Mouse (Mus musculus): ENCODE results near the gene Fastkd5.

Gene Fastkd5

DNA sequence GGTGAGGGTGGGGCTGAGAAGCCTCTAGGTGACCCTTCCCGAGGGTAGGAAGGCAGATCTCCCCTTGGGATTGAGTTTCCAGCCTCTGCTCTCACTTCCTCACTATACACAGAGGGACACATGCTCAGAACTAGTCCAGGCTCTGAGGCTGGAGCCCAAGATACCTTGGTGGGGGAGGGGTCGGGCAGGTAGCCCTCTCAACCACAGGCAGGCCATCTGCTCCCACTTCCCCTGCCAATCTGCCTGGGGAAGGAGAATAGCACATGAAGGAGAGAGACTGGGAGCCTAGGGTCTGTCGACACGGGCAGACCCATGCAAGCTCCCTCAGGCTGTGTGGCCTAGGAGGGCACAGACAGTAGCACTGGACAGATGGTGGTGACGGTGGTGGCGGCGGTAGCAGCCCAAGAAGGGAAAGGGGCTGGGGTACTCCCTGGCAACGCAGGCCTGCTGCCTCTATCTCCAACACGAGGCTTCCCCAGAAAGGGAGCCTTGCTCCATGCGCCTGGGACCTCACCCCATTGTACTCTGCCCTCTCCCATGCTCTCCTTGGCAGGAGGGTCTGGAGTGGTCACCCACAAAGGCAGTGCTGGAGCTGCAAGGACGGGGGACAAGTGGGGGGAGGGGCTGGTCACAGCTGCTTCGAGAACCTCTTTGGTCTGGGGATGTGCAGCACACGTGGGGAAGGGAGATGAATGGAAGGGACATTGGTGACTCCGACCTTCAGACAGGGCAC, 4.3 kb upstream of the Fastkd5 start:
- peak; percentile 91 for DNase-seq

GRCm38 (mm10) chr2:130632887-130633675, 3.3 kb upstream of the Fastkd5 start:
- peak; percentile 38 for DNase-seq

DNA sequence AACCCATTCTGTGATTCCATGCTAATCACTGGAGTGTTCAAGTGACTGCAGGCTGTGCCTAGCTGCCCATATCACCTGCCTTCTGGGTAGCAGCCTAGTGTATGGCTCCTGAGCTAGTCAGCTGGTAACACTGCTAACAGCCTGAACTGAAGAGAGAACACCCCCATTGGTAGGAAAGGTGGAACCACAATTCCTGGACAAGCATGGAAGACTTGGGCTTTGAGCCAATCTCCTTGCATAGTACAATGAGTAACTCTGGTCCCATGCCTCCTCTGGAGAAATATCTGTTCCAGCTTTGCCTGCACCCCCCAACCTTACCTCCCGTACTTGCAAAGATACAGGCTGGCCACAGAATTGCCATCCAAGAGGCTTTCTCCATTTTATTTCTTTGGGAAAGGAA, 2.6 kb upstream of the Fastkd5 start:
- DNase-seq, result peak; percentile 39

DNA sequence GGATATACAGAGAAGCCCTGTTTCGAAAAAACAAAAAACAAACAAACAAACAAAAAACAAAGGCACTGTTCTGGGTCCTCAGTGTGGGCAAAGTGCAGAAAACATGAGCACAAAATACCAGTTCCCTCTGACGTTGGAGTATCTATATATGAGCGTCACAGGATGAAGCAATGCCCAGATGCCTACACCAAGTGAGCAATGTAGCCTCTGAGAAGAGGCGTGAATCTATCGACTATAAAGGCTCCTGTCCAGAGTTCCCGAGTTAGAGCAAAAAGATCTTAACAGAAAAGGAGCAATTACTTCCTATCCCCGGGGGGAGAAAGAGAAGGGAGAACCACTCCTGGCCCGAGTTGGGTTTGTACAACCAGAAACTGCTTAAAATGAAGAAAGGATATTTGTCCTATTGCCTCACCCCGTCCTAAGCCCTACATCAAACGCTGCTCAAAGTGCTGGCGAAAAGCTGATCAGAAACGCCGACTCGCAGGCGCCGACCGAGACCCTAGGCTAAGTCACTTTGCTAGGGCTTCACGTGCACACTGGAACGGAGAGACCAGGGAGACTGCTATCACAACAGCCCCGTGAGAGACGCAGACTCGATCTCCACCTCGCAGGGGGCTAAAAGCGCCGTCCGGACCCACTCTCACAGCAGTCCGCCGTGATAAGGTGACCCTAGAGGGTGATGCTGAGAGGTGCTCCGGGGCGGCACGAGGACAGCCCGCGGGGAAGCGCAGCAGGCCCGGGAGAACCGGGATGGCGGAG, 568 bp downstream of the Fastkd5 start:
- peak; percentile 11 for DNase-seq

DNA sequence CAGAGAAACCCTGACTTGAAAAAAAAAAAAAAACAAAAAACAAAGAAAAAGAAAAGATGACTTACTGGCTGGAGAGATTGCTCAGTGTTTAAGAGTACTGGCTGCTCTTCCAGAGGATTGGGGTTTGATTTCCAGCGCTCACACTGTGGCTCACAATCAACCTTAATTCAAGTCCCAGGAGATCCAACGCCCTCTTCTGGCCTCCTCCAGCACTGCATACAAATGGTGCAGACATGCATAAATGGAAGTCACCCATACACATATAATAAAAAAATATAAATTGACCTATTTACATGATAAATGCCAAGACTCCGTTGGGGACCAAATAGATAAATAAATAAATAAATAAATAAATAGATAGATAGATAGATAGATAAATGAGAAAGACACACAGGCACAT, 1.4 kb downstream of the Fastkd5 start:
- DNase-seq, result peak; percentile 33

GRCm38 (mm10) chr2:130618972-130619371, 10.9 kb downstream of the Fastkd5 start:
- DNase-seq, result no peak

GRCm38 (mm10) chr2:130613091-130613490, 16.7 kb downstream of the Fastkd5 start:
- DNase-seq, result no peak

GRCm38 (mm10) chr2:130602195-130602594, 27.6 kb downstream of the Fastkd5 start:
- no peak for DNase-seq

- no peak for DNase-seq
Observed at GRCm38 (mm10) chr2:130598399-130598798, 31.4 kb downstream of the Fastkd5 start.

GRCm38 (mm10) chr2:130597601-130598010, 32.2 kb downstream of the Fastkd5 start:
- no peak for DNase-seq

GRCm38 (mm10) chr2:130595596-130595995, 34.2 kb downstream of the Fastkd5 start:
- no peak for DNase-seq

DNA sequence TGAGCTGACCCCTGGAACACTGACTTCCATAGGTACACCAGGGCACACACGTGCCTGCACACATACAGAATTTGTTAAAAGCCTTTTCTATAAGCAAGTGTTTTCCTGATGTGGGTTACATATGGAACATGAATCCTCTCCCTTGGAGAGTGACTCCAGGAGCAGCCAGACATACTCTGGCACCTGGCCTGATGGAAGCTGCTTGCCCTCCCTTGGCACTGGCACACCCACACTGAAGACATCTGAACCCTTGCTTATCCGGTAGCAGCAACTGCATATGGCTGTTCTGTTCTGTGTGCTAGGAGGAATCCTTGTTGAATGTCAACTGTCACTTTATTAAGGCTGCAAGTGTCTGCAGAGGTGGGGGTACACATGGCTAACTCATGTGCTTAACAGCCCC, 38.8 kb downstream of the Fastkd5 start:
- DNase-seq, result no peak

DNA sequence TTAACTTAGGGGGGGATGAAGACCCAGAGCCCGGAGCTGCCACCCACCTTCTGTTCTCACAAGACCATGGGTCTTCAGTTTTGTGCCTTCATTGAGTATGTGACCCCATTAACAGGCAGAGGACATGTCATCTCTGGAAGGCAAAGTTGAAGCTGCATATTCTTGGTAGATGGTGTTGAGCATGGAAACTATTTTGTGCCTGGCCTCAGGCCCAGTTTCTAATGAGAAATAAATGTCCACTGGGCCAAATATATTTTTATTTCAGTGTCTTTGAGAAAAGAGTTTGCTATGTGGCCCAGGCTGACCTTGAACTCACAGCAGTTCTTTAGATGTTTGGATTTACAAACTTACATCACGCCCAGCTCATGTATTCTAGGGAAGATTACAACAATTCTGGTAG, 40.1 kb downstream of the Fastkd5 start:
- no peak for DNase-seq

DNA sequence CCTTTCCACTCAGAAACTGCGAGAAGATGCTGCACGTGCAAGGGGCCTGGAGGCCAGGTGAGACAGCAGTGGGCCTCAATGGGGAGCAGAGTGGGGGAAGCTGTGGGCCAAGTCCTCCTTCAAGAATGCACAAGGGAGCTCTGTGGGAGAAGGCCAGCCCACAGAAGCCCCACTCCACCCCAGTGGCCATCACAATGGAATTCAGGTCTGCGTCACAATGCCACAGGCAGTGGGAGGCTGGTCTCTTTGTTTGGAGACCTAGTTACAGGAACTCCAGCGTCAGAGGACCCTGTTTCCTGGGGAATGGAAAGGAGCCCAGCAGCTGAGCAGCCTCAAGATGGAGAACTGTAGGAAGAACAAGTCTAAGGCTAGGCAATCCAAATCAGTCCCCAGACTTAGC, 40.7 kb downstream of the Fastkd5 start:
- DNase-seq, result no peak

DNA sequence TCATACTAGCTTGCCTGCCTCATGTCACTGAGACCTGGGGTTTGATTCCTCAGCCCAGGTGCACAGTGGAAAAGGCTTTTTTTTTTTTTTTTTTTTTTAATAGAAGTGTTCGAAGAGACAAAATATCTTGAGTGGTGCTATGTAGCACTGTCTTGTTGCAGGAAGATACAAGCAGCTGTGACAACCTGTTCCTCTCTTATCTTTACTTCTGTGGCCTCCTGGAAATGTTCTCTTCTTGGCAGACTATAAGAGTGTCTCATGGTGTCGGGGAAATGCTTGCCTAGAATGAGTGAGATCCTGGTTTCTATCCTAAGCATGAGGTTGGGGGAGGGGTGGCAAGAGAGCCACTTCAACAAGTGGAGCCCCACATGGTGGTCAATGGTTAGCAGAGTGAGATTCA, 41.5 kb downstream of the Fastkd5 start:
- DNase-seq, result no peak

DNA sequence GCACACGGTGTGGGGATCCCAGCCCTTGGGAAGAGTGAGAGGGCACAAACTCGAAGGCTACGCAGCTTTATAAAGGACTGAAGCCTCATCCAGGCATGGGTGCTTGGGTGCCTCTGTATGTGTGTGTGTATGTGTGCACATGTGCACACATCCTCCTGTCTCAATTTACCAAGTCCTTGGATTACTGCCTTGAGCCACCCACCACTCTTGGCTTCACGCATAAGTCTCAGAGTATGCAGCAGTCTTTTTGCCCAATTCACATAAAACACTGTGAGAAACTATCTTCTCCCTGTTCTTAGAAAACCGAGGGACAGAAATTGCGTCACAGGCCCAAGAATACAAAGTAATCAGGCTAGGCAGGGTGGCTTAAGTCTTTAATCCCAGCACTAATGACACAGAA, 43.8 kb downstream of the Fastkd5 start:
- no peak for DNase-seq

- DNase-seq, result no peak
Observed at GRCm38 (mm10) chr2:130583902-130584560, 45.8 kb downstream of the Fastkd5 start.

DNA sequence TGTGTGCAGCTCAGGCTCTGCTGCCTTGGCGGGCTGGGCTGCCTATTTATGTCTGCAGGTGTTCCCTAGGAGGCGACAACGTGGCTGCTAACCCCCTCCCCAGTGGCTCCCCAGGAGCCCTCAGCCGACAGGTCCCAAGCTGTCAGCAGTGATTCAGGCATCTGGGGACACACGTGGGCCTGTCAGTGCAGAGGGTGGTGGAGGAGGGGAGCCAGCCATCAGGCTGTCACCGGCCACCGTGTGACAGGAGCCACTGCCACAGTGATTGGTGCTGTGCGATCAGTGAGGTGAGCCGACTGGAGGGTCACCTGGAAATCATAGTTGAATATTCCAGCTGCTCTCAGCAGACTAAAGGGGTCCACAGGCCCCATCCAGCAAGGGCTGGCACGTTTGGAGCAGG, 47.3 kb downstream of the Fastkd5 start, which contains the start of gene Avp:
Gene Avp, minus strand, starts transcription at position 3 of the 400 bp plus-strand sequence.
- DNase-seq, result no peak

- DNase-seq, result no peak
Observed at GRCm38 (mm10) chr2:130581201-130581600, 48.6 kb downstream of the Fastkd5 start.

DNA sequence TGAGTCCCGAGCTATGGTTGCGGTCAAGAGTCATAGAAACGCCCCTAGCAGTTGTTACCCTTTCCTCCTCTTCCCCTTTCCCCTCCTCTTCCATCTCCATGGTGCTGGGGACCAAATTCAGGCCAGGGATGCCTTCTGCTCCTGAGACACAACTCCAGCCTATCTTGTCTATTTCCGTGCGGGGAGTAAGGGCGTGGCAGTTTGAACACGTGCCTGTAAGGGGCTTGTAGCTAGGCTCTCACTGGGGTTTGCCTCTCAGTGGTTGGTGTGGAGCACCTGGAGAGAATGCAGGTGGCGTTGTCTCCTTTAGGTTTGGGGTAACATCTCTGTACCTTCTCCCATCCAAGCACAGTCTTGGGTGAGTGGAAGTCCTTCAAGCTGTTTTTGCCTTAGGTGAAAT, 50.0 kb downstream of the Fastkd5 start:
- DNase-seq, result no peak

DNA sequence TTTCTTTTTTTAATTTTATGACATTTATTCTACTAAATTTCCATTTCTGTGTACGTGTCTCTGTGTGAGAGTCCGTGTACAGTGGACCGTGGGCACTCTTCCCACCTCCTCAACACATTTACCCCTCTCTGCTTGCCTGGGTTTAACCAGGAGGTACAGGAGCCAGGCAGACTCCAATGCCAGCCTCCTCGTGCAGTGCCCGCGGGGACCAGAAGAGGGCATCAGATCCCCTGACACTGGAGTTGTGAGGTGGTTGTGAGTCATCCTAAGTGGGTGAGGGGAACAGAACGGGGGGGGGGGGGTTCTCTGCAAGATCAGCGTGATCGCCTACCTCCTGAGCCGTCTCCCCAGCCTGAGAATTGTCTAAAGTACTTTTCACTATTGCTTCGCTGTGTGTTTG, 51.7 kb downstream of the Fastkd5 start:
- DNase-seq, result peak; percentile 44

- no peak for DNase-seq
Observed at GRCm38 (mm10) chr2:130577632-130578031, 52.2 kb downstream of the Fastkd5 start.

DNA sequence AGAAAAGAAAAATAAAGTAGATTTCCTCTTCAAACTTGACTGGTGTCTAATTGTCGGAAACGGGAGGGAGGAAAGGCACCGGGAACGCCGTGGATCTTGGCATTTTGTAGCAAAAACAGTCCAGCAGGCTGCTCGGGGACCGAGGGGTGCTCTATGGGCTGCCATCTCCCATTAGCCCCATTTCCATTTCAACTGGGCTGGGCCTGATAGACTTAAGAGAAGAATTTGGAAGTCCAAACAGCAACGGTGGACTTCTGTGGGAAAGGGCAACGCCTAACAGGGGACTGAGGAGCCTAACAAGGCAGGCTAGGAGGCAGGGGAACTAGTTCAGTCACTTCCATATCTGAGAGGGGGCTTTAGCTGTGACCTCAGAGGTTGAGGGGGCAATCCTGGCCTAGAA, 52.8 kb downstream of the Fastkd5 start:
- DNase-seq, result no peak

Measured in cerebellum, adult 11-12 months (tissue).